Comparison of ENCODE assay signal across 10 mouse cellular contexts in genomic region chr3:17616439-17617070, GRCm38 (mm10).
A peak's percentile ranks its signal among the peaks of the same experiment; 100 is the strongest.
DNase-seq lines count a peak whose midpoint lies in the region; ATAC-seq and TF ChIP-seq lines count a peak whose summit lies in the region.
"Had no signal": no experiment of that assay in that cellular context is flagged by ENCODE, and none has a peak within 500 bp of the region (broad histone marks: within the 10 kb centered on the region; RNA-seq: fewer than 3 reads in every experiment).

No protein-coding gene starts in this region.

- H3K9me3 ChIP-seq in hindbrain, embryonic 12.5 days (replicated peaks), result no peaks in the 10 kb centered on the region
- H3K9me3 ChIP-seq in hindbrain, embryonic 11.5 days (ENCODE audit: control insufficient read depth, low read length), result no peaks in the 10 kb centered on the region
- H3K9me3 ChIP-seq in forebrain, embryonic 12.5 days, result no peaks in the 10 kb centered on the region
- no peaks in the 10 kb centered on the region for H3K9me3 ChIP-seq in intestine, embryonic 15.5 days
- H3K9me3 ChIP-seq: embryonic facial prominence, embryonic 15.5 days; megakaryocyte, embryonic 14.5 days had no signal

- H3K4me1 ChIP-seq in hindbrain, embryonic 12.5 days, result 0 out of 2 replicates have a peak, but pooled peaks cover 5% of the 10 kb centered on the region
- no peaks in the 10 kb centered on the region for H3K4me1 ChIP-seq in hindbrain, embryonic 11.5 days (replicated peaks; ENCODE audit: control insufficient read depth, insufficient read depth, low read length)
- peaks cover 16% of the 10 kb centered on the region for H3K4me1 ChIP-seq in forebrain, embryonic 12.5 days
- no peaks in the 10 kb centered on the region for H3K4me1 ChIP-seq in intestine, embryonic 15.5 days (replicated peaks)
- no peaks in the 10 kb centered on the region for H3K4me1 ChIP-seq in thymus, adult 2 months (replicated peaks; ENCODE audit: control insufficient read depth, insufficient read depth, low read length)
- H3K4me1 ChIP-seq: embryonic facial prominence, embryonic 15.5 days; megakaryocyte, embryonic 14.5 days had no signal

- H3K36me3 ChIP-seq in hindbrain, embryonic 12.5 days, result no peaks in the 10 kb centered on the region
- no peaks in the 10 kb centered on the region for H3K36me3 ChIP-seq in hindbrain, embryonic 11.5 days (ENCODE audit: control insufficient read depth, insufficient read depth, low read length)
- H3K36me3 ChIP-seq in forebrain, embryonic 12.5 days (replicated peaks), result no peaks in the 10 kb centered on the region
- H3K36me3 ChIP-seq in intestine, embryonic 15.5 days, result no peaks in the 10 kb centered on the region
- H3K36me3 ChIP-seq in thymus, adult 2 months (ENCODE audit: control insufficient read depth, insufficient read depth, low read length), result no peaks in the 10 kb centered on the region
- H3K36me3 ChIP-seq: embryonic facial prominence, embryonic 15.5 days had no signal

- TF ChIP-seq POLR2A in thymus, adult 2 months (IDR thresholded peaks at IDR 0.05; ENCODE audit: control insufficient read depth, extremely low read depth, insufficient read depth, low read length, poor library complexity), result no peak

- H3K4me3 ChIP-seq in hindbrain, embryonic 12.5 days, result no peak overlapping the region
- no peak overlapping the region for H3K4me3 ChIP-seq in hindbrain, embryonic 11.5 days (ENCODE audit: low read depth, low read length)
- no peak overlapping the region for H3K4me3 ChIP-seq in forebrain, embryonic 12.5 days (replicated peaks)
- H3K4me3 ChIP-seq in intestine, embryonic 15.5 days (replicated peaks), result no peak overlapping the region
- H3K4me3 ChIP-seq in thymus, adult 2 months (ENCODE audit: control insufficient read depth, insufficient read depth, low read length), result no peak overlapping the region
- H3K4me3 ChIP-seq: embryonic facial prominence, embryonic 15.5 days; megakaryocyte, embryonic 14.5 days had no signal

- TF ChIP-seq CTCF in thymus, adult 2 months (IDR thresholded peaks at IDR 0.05; ENCODE audit: borderline replicate concordance, control insufficient read depth, extremely low read depth, insufficient read depth, low read length, poor library complexity), result no peak

- H3K27ac ChIP-seq in hindbrain, embryonic 12.5 days, result 0 out of 2 replicates have a peak overlapping the region, but pooled peaks have one; percentile 30
- no peak overlapping the region for H3K27ac ChIP-seq in hindbrain, embryonic 11.5 days (ENCODE audit: low read depth, low read length)
- 0 out of 2 replicates have a peak overlapping the region, but pooled peaks have one; percentile 19 for H3K27ac ChIP-seq in forebrain, embryonic 12.5 days
- no peak overlapping the region for H3K27ac ChIP-seq in intestine, embryonic 15.5 days
- no peak overlapping the region for H3K27ac ChIP-seq in thymus, adult 2 months (ENCODE audit: control insufficient read depth, insufficient read depth, low read length)
- H3K27ac ChIP-seq: embryonic facial prominence, embryonic 15.5 days had no signal

- H3K4me2 ChIP-seq in hindbrain, embryonic 12.5 days (replicated peaks), result no peak overlapping the region
- H3K4me2 ChIP-seq in hindbrain, embryonic 11.5 days (replicated peaks; ENCODE audit: low read depth, low read length), result no peak overlapping the region
- no peak overlapping the region for H3K4me2 ChIP-seq in forebrain, embryonic 12.5 days
- H3K4me2 ChIP-seq in intestine, embryonic 15.5 days (replicated peaks), result no peak overlapping the region
- H3K4me2 ChIP-seq: embryonic facial prominence, embryonic 15.5 days had no signal

- WGBS in hindbrain, embryonic 12.5 days, result 58% methylated on average over 2 of the region's 2 CpGs
- WGBS in hindbrain, embryonic 11.5 days, result 70% methylated on average over 2 of the region's 2 CpGs
- 41% methylated on average over 2 of the region's 2 CpGs for WGBS in forebrain, embryonic 12.5 days
- WGBS in intestine, embryonic 15.5 days, result 34% methylated on average over 2 of the region's 2 CpGs
- WGBS in thymus, adult 2 months, result 55% methylated on average over 2 of the region's 2 CpGs

- H3K9ac ChIP-seq in hindbrain, embryonic 12.5 days, result no peak overlapping the region
- no peak overlapping the region for H3K9ac ChIP-seq in hindbrain, embryonic 11.5 days (ENCODE audit: low read depth, low read length)
- no peak overlapping the region for H3K9ac ChIP-seq in forebrain, embryonic 12.5 days
- H3K9ac ChIP-seq in intestine, embryonic 15.5 days, result no peak overlapping the region
- H3K9ac ChIP-seq: embryonic facial prominence, embryonic 15.5 days had no signal

- H3K27me3 ChIP-seq in hindbrain, embryonic 12.5 days, result no peaks in the 10 kb centered on the region
- H3K27me3 ChIP-seq in hindbrain, embryonic 11.5 days (ENCODE audit: control insufficient read depth, insufficient read depth, low read length), result no peaks in the 10 kb centered on the region
- H3K27me3 ChIP-seq in forebrain, embryonic 12.5 days, result peaks cover 17% of the 10 kb centered on the region
- no peaks in the 10 kb centered on the region for H3K27me3 ChIP-seq in intestine, embryonic 15.5 days (replicated peaks)
- no peaks in the 10 kb centered on the region for H3K27me3 ChIP-seq in thymus, adult 2 months (ENCODE audit: control insufficient read depth, insufficient read depth, low read length)
- H3K27me3 ChIP-seq: embryonic facial prominence, embryonic 15.5 days; megakaryocyte, embryonic 14.5 days had no signal

- ATAC-seq in hindbrain, embryonic 12.5 days (ENCODE audit: low FRiP score), result peak; percentile 90
- no peak for ATAC-seq in hindbrain, embryonic 11.5 days (ENCODE audit: low FRiP score)
- peak; percentile 93 for ATAC-seq in forebrain, embryonic 12.5 days (ENCODE audit: low FRiP score)
- peak; percentile 56 for ATAC-seq in intestine, embryonic 15.5 days

- no peak for DNase-seq in hindbrain, embryonic 11.5 days (ENCODE audit: low spot score)
- DNase-seq in left cerebral cortex, postnatal 14 days (ENCODE audit: low spot score in 2 of 2), result peak; percentile 66
- peak; percentile 1 for DNase-seq in ovary, postnatal 10 days (ENCODE audit: low spot score)
- DNase-seq in thymus, adult 2 months, result no peak
- DNase-seq in c-Kit-positive CD71-positive TER-119-positive erythroid progenitor cells, embryonic 14.5 days (ENCODE audit: low spot score), result no peak

- intact Hi-C loops in left cerebral cortex, postnatal 14 days (cut with DNase I), result loop anchor here (5.0 kb wide), 1 partner anchor 679 kb away; no protein-coding TSS in a partner anchor

Comparison
In these comparisons a context has a peak if more than half of its experiments do, and no peak if none do; other contexts are left out.
1. H3K27ac ChIP-seq: peak in hindbrain, embryonic 12.5 days (single experiment) and forebrain, embryonic 12.5 days (single experiment); none in hindbrain, embryonic 11.5 days (single experiment), intestine, embryonic 15.5 days (single experiment) and thymus, adult 2 months (single experiment).
2. DNase-seq: peak in left cerebral cortex, postnatal 14 days (2 of 2) and ovary, postnatal 10 days (single experiment); none in hindbrain, embryonic 11.5 days (single experiment), thymus, adult 2 months (single experiment) and c-Kit-positive CD71-positive TER-119-positive erythroid progenitor cells, embryonic 14.5 days (single experiment).